Mouse (Mus musculus) cerebellum, postnatal 25 days (tissue): ENCODE results near the gene Gm11146.

Experiments
- DNase-seq, 2 experiments: peaks; one replicate each; pipeline ENCODE4 v3.0.0; 2021; ENCODE audit warnings: mixed read lengths in 2 of 2

Gm11146 gene

GRCm38 (mm10) chr16:77601994-77602393 lies at the start of gene Gm11146:
Gene Gm11146 (minus strand): TSS chr16:77602094.
- DNase-seq = no peak

- DNase-seq = no peak
Observed at GRCm38 (mm10) chr16:77650596-77650995, 48.7 kb upstream of the Gm11146 start.

- no peak for DNase-seq
Observed at GRCm38 (mm10) chr16:77649006-77649405, 47.1 kb upstream of the Gm11146 start.

- DNase-seq = no peak
Observed at GRCm38 (mm10) chr16:77648181-77648580, 46.3 kb upstream of the Gm11146 start.

GRCm38 (mm10) chr16:77646146-77646545 lies 44.3 kb upstream of the Gm11146 start:
- DNase-seq = no peak

- no peak for DNase-seq
Observed at GRCm38 (mm10) chr16:77644976-77645375, 43.1 kb upstream of the Gm11146 start.

- peak; percentile 89 to 94 for DNase-seq
Observed at GRCm38 (mm10) chr16:77643871-77644720, 42.2 kb upstream of the Gm11146 start.

- DNase-seq = peak; percentile 76 to 82
Observed at GRCm38 (mm10) chr16:77643036-77643870, 41.4 kb upstream of the Gm11146 start.

- DNase-seq = no peak
Observed at GRCm38 (mm10) chr16:77636497-77636896, 34.6 kb upstream of the Gm11146 start.

- no peak for DNase-seq
Observed at GRCm38 (mm10) chr16:77632315-77632881, 30.5 kb upstream of the Gm11146 start.

- DNase-seq = no peak
Observed at GRCm38 (mm10) chr16:77622681-77623080, 20.8 kb upstream of the Gm11146 start.

GRCm38 (mm10) chr16:77602581-77602980 lies 687 bp upstream of the Gm11146 start:
- peak in 1 of 2 experiments; percentile 6 for DNase-seq

- peak; percentile 12 to 13 for DNase-seq
Observed at GRCm38 (mm10) chr16:77598787-77599186, 3.1 kb downstream of the Gm11146 start.

GRCm38 (mm10) chr16:77596556-77596955 lies 5.3 kb downstream of the Gm11146 start:
- peak; percentile 51 to 74 for DNase-seq

- DNase-seq = peak; percentile 10
Observed at GRCm38 (mm10) chr16:77595661-77596060, 6.2 kb downstream of the Gm11146 start.

- peak; percentile 89 to 93 for DNase-seq
Observed at GRCm38 (mm10) chr16:77594553-77594952, 7.3 kb downstream of the Gm11146 start.

- DNase-seq = peak; percentile 87
Observed at GRCm38 (mm10) chr16:77593828-77594421, 8.0 kb downstream of the Gm11146 start.

- peak; percentile 35 to 38 for DNase-seq
Observed at GRCm38 (mm10) chr16:77592986-77593385, 8.9 kb downstream of the Gm11146 start.

- DNase-seq = no peak
Observed at GRCm38 (mm10) chr16:77573036-77573435, 28.9 kb downstream of the Gm11146 start.

- DNase-seq = no peak
Observed at GRCm38 (mm10) chr16:77569457-77569856, 32.4 kb downstream of the Gm11146 start.

- no peak for DNase-seq
Observed at GRCm38 (mm10) chr16:77568384-77568783, 33.5 kb downstream of the Gm11146 start.

- no peak for DNase-seq
Observed at GRCm38 (mm10) chr16:77562852-77563251, 39.0 kb downstream of the Gm11146 start.
